Mouse (Mus musculus) testis, adult 2 months (tissue): ENCODE data around the gene Usp37.

Source experiments
- CTCF ChIP-seq: fragments of 200-500 bp; IDR thresholded peaks from 2 replicates; pipeline ENCODE4 v1.5.1; 2012; ENCODE audit warnings: low read depth, mild to moderate bottlenecking, inconsistent platforms, low read length, moderate library complexity; ENCODE audit not compliant: control insufficient read depth, insufficient read depth, insufficient replicate concordance
- POLR2A ChIP-seq: fragments of 200-500 bp; IDR thresholded peaks from 2 replicates; pipeline ENCODE4 v1.6.1; 2012; ENCODE audit warnings: low read depth, mild to moderate bottlenecking, inconsistent platforms, low read length, moderate library complexity; ENCODE audit not compliant: control insufficient read depth

- TF ChIP-seq POLR2A: no peak
- no peak for TF ChIP-seq CTCF
Observed at GRCm38 (mm10) chr1:74528589-74528988, 15.5 kb downstream of the Usp37 start.
